In genomic region chr9:107232140-107232539, GRCm38 (mm10) we compare ENCODE assay signal across 7 mouse cellular contexts. TPM values are rescaled to one million over a fixed set of nuclear protein-coding genes. Genes with fewer than 3 reads are reported as not detected.
DNase-seq lines count a peak whose midpoint lies in the region; ATAC-seq lines count a peak whose summit lies in the region.

No protein-coding gene starts in this region.

- peak overlapping the region; percentile 53 for H3K4me3 ChIP-seq in lung, embryonic 15.5 days
- peak overlapping the region; percentile 90 for H3K4me3 ChIP-seq in forebrain, embryonic 14.5 days (ENCODE audit: low read depth, low read length)
- peak overlapping the region; percentile 62 for H3K4me3 ChIP-seq in limb, embryonic 12.5 days (replicated peaks)
- peak overlapping the region; percentile 48; the same call in 1 of the 2 replicates for H3K4me3 ChIP-seq in stomach, embryonic 14.5 days (ENCODE audit: low read depth, low read length)

- H3K4me1 ChIP-seq in lung, embryonic 15.5 days: peaks cover 12% of the 10 kb centered on the region
- peaks cover 3% of the 10 kb centered on the region; the same call in 1 of the 2 replicates for H3K4me1 ChIP-seq in forebrain, embryonic 14.5 days (ENCODE audit: control insufficient read depth, insufficient read depth, low read length)
- H3K4me1 ChIP-seq in limb, embryonic 12.5 days (replicated peaks): peaks cover 6% of the 10 kb centered on the region
- H3K4me1 ChIP-seq in stomach, embryonic 14.5 days (ENCODE audit: control insufficient read depth, insufficient read depth, low read length): peaks cover 6% of the 10 kb centered on the region; the same call in 1 of the 2 replicates

- H3K9ac ChIP-seq in lung, embryonic 15.5 days: 0 out of 2 replicates have a peak overlapping the region, but pooled peaks have one; percentile 13
- H3K9ac ChIP-seq in forebrain, embryonic 14.5 days (ENCODE audit: low read length): peak overlapping the region; percentile 95
- H3K9ac ChIP-seq in limb, embryonic 12.5 days (replicated peaks): peak overlapping the region; percentile 56; the same call in 1 of the 2 replicates
- no peak overlapping the region for H3K9ac ChIP-seq in stomach, embryonic 14.5 days (replicated peaks; ENCODE audit: low read depth, low read length)

- WGBS in lung, embryonic 15.5 days: 19% methylated on average over 9 of the region's 9 CpGs
- WGBS in forebrain, embryonic 14.5 days: 20% methylated on average over 9 of the region's 9 CpGs
- whole genome bisulfite sequencing in limb, embryonic 12.5 days: 26% methylated on average over 9 of the region's 9 CpGs
- WGBS in stomach, embryonic 14.5 days: 20% methylated on average over 9 of the region's 9 CpGs

- H3K36me3 ChIP-seq in lung, embryonic 15.5 days: no peaks in the 10 kb centered on the region
- H3K36me3 ChIP-seq in forebrain, embryonic 14.5 days (ENCODE audit: control insufficient read depth, insufficient read depth, low read length): no peaks in the 10 kb centered on the region
- no peaks in the 10 kb centered on the region for H3K36me3 ChIP-seq in limb, embryonic 12.5 days
- no peaks in the 10 kb centered on the region for H3K36me3 ChIP-seq in stomach, embryonic 14.5 days (ENCODE audit: control insufficient read depth, insufficient read depth, low read length)

- peak overlapping the region; percentile 96 for H3K4me2 ChIP-seq in lung, embryonic 15.5 days
- peak overlapping the region; percentile 69 for H3K4me2 ChIP-seq in forebrain, embryonic 14.5 days (ENCODE audit: low read length)
- peak overlapping the region; percentile 99 for H3K4me2 ChIP-seq in limb, embryonic 12.5 days
- peak overlapping the region; percentile 96 for H3K4me2 ChIP-seq in stomach, embryonic 14.5 days (replicated peaks; ENCODE audit: low read depth, low read length)

- peak; percentile 27; the same call in 1 of the 2 replicates for ATAC-seq in lung, embryonic 15.5 days (ENCODE audit: borderline replicate concordance, extremely low read depth, low FRiP score, low TSS enrichment)
- peak; percentile 19 for ATAC-seq in forebrain, embryonic 14.5 days
- ATAC-seq in limb, embryonic 12.5 days (ENCODE audit: insufficient number of reproducible peaks, insufficient read depth, low FRiP score, low TSS enrichment, low read depth): no peak
- ATAC-seq in stomach, embryonic 14.5 days (ENCODE audit: insufficient number of reproducible peaks, insufficient read depth, low FRiP score, low read depth): no peak

- DNase-seq in lung, postnatal 25 days (ENCODE audit: low spot score): no peak
- DNase-seq in forebrain, embryonic 14.5 days (ENCODE audit: low spot score): no peak
- no peak for DNase-seq in right cerebral cortex, adult 18-20 months
- DNase-seq in gastrocnemius, adult 18-20 months (ENCODE audit: low spot score): no peak

- H3K27me3 ChIP-seq in lung, embryonic 15.5 days: peaks cover 93% of the 10 kb centered on the region
- peaks cover 21% of the 10 kb centered on the region for H3K27me3 ChIP-seq in forebrain, embryonic 14.5 days (replicated peaks; ENCODE audit: control insufficient read depth, insufficient read depth, low read length)
- peaks cover 81% of the 10 kb centered on the region for H3K27me3 ChIP-seq in limb, embryonic 12.5 days
- peaks cover 69% of the 10 kb centered on the region for H3K27me3 ChIP-seq in stomach, embryonic 14.5 days (ENCODE audit: control insufficient read depth, insufficient read depth, low read length)

- no peak overlapping the region for H3K27ac ChIP-seq in lung, embryonic 15.5 days
- H3K27ac ChIP-seq in forebrain, embryonic 14.5 days (ENCODE audit: low read depth, low read length): peak overlapping the region; percentile 91
- no peak overlapping the region for H3K27ac ChIP-seq in limb, embryonic 12.5 days
- no peak overlapping the region for H3K27ac ChIP-seq in stomach, embryonic 14.5 days (ENCODE audit: low read length)

- H3K9me3 ChIP-seq in lung, embryonic 15.5 days: no peaks in the 10 kb centered on the region
- no peaks in the 10 kb centered on the region for H3K9me3 ChIP-seq in forebrain, embryonic 14.5 days (replicated peaks; ENCODE audit: control insufficient read depth, low read length)
- H3K9me3 ChIP-seq in limb, embryonic 12.5 days: no peaks in the 10 kb centered on the region
- no peaks in the 10 kb centered on the region for H3K9me3 ChIP-seq in stomach, embryonic 14.5 days (ENCODE audit: control insufficient read depth, low read depth, low read length)

RNA-seq across cellular contexts. Expression of gene Dock3, which starts 0.4 kb away (rescaled TPM):
- 0.27 and 0.29 TPM in 2 replicates for polyA plus RNA-seq in lung, embryonic 15.5 days (2015; fragmentation: Nextera tagmentation; extraction: Ambion mirVana)
- polyA plus RNA-seq in forebrain, embryonic 14.5 days (2014; fragmentation: Nextera tagmentation; extraction: Ambion mirVana): 9.1 and 12.9 TPM in 2 replicates
- 0.65 and 1.0 TPM in 2 replicates for polyA plus RNA-seq in limb, embryonic 12.5 days (2016; fragmentation: Nextera tagmentation; extraction: Ambion mirVana)
- polyA plus RNA-seq in stomach, embryonic 14.5 days (2014; fragmentation: Nextera tagmentation; extraction: Ambion mirVana): 0.88 and 1.6 TPM in 2 replicates
- total RNA-seq in gastrocnemius, adult 18-20 months (2021): under 1 TPM in 1 of 2 experiments, not detected in 1; 0.33 TPM

RNA-seq across cellular contexts. Expression of gene Mapkapk3, which starts 57.5 kb away (rescaled TPM):
- 13.3 and 17.8 TPM in 2 replicates for polyA plus RNA-seq in lung, embryonic 15.5 days (2015; fragmentation: Nextera tagmentation; extraction: Ambion mirVana)
- polyA plus RNA-seq in forebrain, embryonic 14.5 days (2014; fragmentation: Nextera tagmentation; extraction: Ambion mirVana): 1.4 and 1.9 TPM in 2 replicates
- 5.5 and 6.7 TPM in 2 replicates for polyA plus RNA-seq in limb, embryonic 12.5 days (2016; fragmentation: Nextera tagmentation; extraction: Ambion mirVana)
- 24.8 and 27.8 TPM in 2 replicates for polyA plus RNA-seq in stomach, embryonic 14.5 days (2014; fragmentation: Nextera tagmentation; extraction: Ambion mirVana)
- total RNA-seq in gastrocnemius, adult 18-20 months (2021): 10 to 100 TPM; 33.6 to 34.8 TPM

Comparison
In these comparisons a context has a peak if more than half of its experiments do, and no peak if none do; other contexts are left out.
1. ATAC-seq: peak in lung, embryonic 15.5 days (single experiment) and forebrain, embryonic 14.5 days (single experiment); none in limb, embryonic 12.5 days (single experiment) and stomach, embryonic 14.5 days (single experiment).
2. Peak in every context shown above with its lines, with median percentiles within 50 percentile points of each other: H3K4me2 ChIP-seq and H3K4me3 ChIP-seq.